Mouse (Mus musculus): ENCODE results near the gene Dad1.

DNA sequence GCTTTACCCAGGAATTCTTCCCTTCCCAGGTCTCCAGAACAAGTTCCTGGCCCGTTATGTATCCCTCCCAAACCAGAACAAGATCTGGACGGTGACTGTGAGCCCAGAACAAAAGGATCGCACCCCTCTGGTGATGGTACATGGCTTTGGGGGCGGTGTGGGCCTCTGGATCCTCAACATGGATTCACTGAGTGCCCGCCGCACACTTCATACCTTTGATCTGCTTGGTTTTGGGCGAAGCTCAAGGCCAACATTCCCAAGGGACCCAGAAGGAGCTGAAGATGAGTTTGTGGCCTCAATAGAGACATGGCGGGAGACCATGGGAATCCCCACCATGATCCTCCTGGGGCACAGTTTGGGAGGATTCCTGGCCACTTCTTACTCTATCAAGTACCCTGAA is 8.7 kb upstream of the Dad1 start:
- no peak for TF ChIP-seq CTCF (IDR thresholded peaks at IDR 0.05; ENCODE audit: low read depth)
- no peak for TF ChIP-seq EP300 (IDR thresholded peaks at IDR 0.05; ENCODE audit: low read depth)

All from liver, embryonic 14.5 days (tissue).